Mouse (Mus musculus): ENCODE results near the gene Pnkd. TPM values are rescaled to one million over a fixed set of nuclear protein-coding genes. Genes with fewer than 3 reads are reported as not detected.

The Pnkd gene
- 10 to 100 TPM; 12.1 to 15.6 TPM for total RNA-seq (2023)

GRCm38 (mm10) chr1:74284543-74285160, at the start of gene Pnkd, which contains the start of gene Aamp:
Gene Pnkd (plus strand): TSS chr1:74284930.
Gene Aamp (minus strand): TSS chr1:74284738.

GRCm38 (mm10) chr1:74235938-74236589, 48.7 kb upstream of the Pnkd start, which contains the start of gene Arpc2:
Gene Arpc2 (plus strand): TSS chr1:74236084.

GRCm38 (mm10) chr1:74278538-74278937, 6.2 kb upstream of the Pnkd start, which contains the start of gene Gpbar1:
Gene Gpbar1 (plus strand): TSS chr1:74278550.

GRCm38 (mm10) chr1:74305522-74305921, 20.8 kb downstream of the Pnkd start, which contains the start of gene Tmbim1:
Gene Tmbim1 (minus strand): TSS chr1:74305622.

GRCm38 (mm10) chr1:74361812-74362211, 77.1 kb downstream of the Pnkd start, which contains the start of gene Catip:
Gene Catip (plus strand): TSS chr1:74362108.

GRCm38 (mm10) chr1:74374980-74375379, 90.2 kb downstream of the Pnkd start, which contains the start of gene Slc11a1:
Gene Slc11a1 (plus strand): TSS chr1:74375195.

GRCm38 (mm10) chr1:74390924-74391748, 106.4 kb downstream of the Pnkd start, which contains the start of gene Ctdsp1:
Gene Ctdsp1 (plus strand): TSS chr1:74391509.

Other genes with a start within 250 kb of the Pnkd start
- gene Tns1, start 160.5 kb upstream of the Pnkd start, total RNA-seq (2023), result 10 to 100 TPM; 18.8 to 19.2 TPM
- 1 to 10 TPM; 3.3 to 4.2 TPM for gene Rufy4, start 159.4 kb upstream of the Pnkd start, total RNA-seq (2023)
- gene Cxcr2, start 130.9 kb upstream of the Pnkd start, total RNA-seq (2023), result 100 to 1,000 TPM; 328 to 426 TPM
- under 1 TPM in 1 of 2 experiments, not detected in 1; 0.38 TPM for gene Cxcr1, start 90.3 kb upstream of the Pnkd start, total RNA-seq (2023)
- 100 to 1,000 TPM; 649 to 657 TPM for gene Arpc2, start 48.8 kb upstream of the Pnkd start, total RNA-seq (2023)
- gene Gpbar1, start 6.4 kb upstream of the Pnkd start, total RNA-seq (2023), result under 1 TPM in 1 of 2 experiments, not detected in 1; 0.51 TPM
- gene Aamp, start 192 bp upstream of the Pnkd start, total RNA-seq (2023), result 10 to 100 TPM; 60.2 to 63.7 TPM
- gene Tmbim1, start 20.7 kb downstream of the Pnkd start, total RNA-seq (2023), result 10 to 100 TPM; 12.5 to 13.5 TPM
- gene Catip, start 77.2 kb downstream of the Pnkd start, total RNA-seq (2023), result not detected
- gene Slc11a1, start 90.3 kb downstream of the Pnkd start, total RNA-seq (2023), result 100 to 1,000 TPM; 174 to 175 TPM
- 100 to 1,000 TPM; 149 to 153 TPM for gene Ctdsp1, start 106.6 kb downstream of the Pnkd start, total RNA-seq (2023)
- under 1 TPM in 1 of 2 experiments, not detected in 1; 0.13 TPM for gene Vil1, start 124.4 kb downstream of the Pnkd start, total RNA-seq (2023)
- 10 to 100 TPM; 26.2 to 26.8 TPM for gene Cnot9, start 221.1 kb downstream of the Pnkd start, total RNA-seq (2023)

All from neutrophil, adult 83 days (primary cell).